Mouse (Mus musculus) kidney, postnatal 25 days (tissue): ENCODE data around the gene Gm20075.
A peak's percentile ranks its signal among the peaks of the same experiment; 100 is the strongest.
"Not testable (repeated sequence)": the region's sequence is repeated elsewhere in the genome, so short reads cannot be mapped to it uniquely, and the experiment has no call there.

Experiments
- DNase-seq, 2 experiments: peaks; one replicate each; pipeline ENCODE4 v3.0.0; 2021; ENCODE audit warnings: mixed read lengths in 2 of 2

Gene Gm20075

DNA sequence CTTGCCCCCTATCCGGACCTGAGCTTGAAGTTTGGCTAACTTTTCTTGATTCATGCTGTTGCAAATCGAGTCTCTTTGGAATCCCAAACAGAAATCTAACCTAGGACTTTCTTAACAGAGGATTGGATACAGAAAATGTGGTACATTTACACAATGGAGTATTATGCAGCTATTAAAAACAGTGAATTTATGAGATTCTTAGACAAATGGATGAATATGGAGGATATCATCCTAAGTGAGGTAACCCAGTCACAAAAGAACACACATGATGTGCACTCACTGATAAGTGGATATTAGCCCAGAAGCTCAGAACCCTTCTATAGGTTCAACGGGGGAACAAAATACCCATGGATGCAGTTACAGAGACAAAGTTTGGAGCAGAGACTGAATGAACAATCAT, at the start of gene Gm20075:
Gm20075 (minus strand) TSS at position 101 of the 400 bp plus-strand sequence.
- DNase-seq = not testable (repeated sequence)

GRCm38 (mm10) chr13:96129081-96129480, 47.9 kb upstream of the Gm20075 start:
- no peak for DNase-seq

- DNase-seq = no peak
These were observed 45.5 kb upstream of the Gm20075 start for GRCm38 (mm10) chr13:96126669-96127068.

- no peak for DNase-seq
These were observed 43.8 kb upstream of the Gm20075 start for GRCm38 (mm10) chr13:96125011-96125410.

- DNase-seq = no peak
These were observed 31.5 kb upstream of the Gm20075 start for GRCm38 (mm10) chr13:96112711-96113110.

DNA sequence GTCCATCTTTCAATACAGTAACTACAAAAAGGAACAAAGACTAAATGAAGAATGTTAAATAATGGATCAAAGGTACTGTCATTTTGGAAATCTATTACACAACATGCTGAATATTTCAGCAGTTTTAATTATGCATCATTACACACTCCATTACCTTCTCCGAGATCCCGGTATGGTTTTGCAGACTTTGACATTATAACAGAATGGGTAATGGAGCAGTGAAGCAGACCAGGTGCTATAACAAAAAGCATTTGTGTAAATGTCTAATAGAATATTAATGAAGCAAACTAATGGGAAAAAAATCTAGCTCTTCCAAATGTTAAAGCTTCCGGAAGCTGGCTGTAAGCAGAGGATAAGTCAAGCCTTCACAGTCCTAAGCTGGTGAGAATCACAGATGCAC, 29.6 kb upstream of the Gm20075 start:
- no peak for DNase-seq

DNA sequence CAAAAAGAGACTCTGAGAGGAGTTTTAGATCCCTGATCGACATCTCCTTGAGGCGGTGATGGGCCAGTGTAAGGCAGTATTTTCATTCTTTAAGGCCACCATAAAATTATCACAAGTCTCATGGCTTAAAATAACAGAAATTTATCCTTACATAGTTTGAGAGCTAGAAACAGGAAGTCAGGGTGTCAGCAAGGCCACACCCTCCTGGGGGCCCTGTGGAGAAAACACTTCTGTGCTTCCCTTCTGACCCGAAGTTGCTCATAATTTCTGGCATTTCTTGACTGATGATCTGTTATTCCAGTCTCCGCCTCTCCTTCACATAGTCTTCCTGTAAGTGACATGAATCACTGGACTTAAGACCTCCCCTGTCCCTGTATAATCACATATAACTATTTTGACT, 25.2 kb upstream of the Gm20075 start:
- DNase-seq = no peak

GRCm38 (mm10) chr13:96090929-96091328, 9.8 kb upstream of the Gm20075 start:
- no peak for DNase-seq

- no peak for DNase-seq
These were observed 4.6 kb upstream of the Gm20075 start for GRCm38 (mm10) chr13:96085581-96086302.

DNA sequence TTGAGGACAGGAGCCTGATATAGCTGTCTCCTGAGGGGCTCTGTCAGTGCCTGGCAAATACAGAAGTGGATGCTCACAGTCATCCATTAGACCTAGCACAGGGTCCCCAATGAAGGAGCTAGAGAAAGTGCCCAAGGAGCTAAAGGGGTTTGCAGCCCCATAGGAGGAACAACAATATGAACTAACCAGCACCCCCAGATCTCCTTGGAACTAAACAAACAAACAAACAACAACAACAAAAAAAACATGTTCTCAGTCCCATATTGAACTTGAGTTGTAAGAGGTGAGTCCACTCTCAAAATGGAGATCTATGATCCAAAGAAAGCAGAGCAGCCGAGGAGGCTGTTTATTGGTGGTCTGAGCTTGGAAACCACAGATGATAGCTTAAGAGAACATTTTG, 578 bp upstream of the Gm20075 start, which contains the start of gene Gm17190:
Gm17190 (plus strand) TSS at position 301 of the 400 bp plus-strand sequence.
- not testable (repeated sequence) for DNase-seq

DNA sequence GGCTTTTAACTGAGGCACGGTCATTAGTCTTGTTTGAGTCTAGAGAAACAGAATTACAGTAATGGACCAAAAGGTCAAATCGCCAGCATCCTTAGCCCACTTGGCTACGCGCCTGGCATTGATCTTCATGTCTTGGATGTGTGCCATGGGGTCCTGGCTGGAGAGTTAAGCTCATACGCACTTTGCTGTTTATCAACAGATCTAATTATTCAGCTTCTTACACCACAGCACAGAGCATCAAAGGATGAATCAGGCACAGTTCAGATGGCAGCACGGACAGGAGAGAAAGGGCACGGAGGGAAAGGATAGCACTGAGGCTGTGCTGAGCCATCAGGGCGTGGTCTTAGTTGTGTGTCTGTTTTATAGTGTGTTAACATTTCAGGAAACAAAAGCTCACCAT, 7.6 kb downstream of the Gm20075 start:
- DNase-seq = no peak

DNA sequence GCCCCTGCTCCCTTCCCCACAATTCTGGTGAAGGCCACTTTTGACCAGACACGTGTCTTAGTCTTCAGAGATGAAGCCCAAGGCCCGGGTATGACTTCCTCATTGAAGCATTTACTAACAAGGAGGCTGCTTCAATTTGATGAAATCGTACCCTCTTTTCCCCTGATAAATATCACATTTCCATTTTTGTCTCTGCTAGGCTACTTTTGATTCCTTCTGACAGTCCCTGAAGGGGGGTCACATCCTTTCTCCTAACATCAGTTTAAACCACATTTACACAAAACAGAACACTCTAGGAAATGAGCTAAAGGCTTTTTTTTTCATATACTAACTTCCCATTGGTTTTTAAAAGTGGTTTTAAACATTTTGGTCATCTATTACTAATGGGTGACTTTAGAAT, 28.4 kb downstream of the Gm20075 start:
- no peak for DNase-seq

DNA sequence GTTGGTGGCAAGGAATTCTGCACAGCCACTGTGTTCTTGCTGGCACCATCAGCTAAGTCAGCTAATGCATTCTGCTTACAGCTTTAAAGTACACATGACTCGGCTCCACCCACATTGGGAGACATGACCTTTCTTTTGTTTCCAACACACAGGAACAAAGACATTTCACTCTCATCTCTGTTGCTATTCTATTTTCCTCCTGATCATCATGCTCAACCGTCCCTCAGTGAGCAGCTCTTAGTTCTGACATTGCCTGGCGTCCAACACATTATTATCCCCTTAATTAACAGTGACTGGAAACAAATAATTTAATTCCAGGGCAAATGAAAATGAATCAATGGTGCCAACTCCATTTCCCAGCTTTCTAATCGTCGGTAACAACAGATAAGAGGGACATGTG, 35.8 kb downstream of the Gm20075 start:
- no peak for DNase-seq

DNA sequence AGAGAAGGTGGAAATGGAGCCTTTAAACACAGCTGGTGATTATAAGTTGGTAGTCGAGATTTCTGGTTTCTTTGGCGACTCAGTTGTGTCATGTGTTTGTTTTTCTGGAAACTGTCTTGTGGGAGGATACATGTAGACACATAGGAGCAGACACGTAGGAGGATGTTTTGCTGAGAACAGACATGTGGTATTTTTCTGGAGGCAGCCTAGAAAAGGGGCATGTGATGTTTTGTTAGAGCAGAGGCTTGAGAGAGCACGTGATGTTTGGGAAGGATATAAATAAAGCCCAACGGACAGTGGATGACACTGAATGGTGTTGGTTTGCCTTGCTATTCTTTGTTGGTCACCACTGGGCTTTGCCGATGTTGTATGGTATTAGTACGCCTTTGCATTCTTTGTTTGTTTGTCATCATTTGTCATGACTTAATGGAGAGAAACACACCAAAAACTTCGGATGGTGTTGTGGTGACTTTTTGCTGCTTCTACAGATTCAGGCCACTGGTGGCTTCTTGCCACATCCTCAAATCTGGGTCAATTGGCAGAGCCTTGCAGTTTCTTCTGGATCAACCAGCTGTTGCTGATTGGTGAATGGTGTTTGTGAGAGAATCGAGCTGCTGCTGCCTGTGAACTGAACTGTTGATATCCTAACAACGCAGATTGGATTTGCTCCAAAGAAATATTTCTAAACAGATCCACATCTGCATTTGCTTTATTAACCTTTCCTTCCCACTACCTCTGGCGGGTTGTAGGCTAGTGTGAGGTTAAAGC, 40.7 kb downstream of the Gm20075 start:
- no peak for DNase-seq

DNA sequence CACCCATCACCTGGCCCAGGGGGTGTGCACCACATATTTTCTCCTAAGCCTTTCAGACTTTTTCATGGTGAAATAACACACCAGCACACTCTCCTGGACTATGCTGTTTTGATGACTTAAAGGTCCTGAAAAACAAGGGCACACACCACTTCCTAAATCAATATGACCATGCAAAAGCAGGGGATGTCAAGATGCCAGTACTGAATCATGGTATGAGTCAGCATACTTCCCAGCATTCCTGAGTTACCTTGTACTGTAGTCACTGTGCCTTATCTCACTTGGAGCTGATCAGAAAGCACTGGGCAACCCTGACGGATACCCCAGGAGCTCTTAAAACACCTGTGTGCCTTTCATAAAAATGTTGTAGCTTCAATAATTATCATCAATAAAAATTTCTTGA, 41.6 kb downstream of the Gm20075 start:
- no peak for DNase-seq

DNA sequence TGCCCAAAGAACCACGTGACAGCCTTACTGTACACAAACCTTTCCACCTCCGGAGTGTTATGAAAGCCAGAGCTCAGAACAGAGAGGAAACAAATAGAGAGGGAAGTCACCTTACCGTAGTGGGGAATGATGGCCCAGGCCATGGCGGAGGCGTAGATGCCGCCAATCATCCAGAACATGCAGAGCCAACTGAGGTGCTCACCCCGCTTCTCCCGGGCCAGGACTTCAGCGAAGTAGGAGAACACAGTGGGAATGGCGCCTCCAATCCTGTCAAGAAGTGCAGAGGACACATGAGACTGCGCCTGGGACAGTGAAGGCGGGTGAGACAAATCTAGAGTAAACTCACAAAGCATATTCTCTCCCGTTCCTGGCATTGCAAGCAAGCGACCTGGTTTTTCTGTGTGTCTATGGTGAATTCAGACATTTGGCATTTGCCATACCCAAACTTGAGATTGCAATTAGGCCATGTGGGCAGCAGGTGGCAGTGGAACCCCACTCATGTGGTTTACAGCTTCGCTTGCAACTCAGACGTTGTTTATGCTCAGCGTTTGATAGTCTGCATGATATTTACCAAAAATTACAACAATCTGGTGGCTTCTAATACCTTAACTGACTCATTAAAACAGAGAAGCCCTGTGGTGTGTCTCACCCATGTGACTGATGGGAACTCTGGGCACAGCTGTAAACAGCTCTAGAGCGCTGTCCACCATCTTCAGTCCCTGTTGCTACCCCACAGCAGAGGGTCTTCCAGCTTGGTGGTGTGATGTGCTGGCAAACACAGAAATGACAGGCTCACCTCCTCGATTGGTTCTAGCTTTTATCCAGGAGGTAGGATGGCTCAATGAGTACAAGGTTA, 50.6 kb downstream of the Gm20075 start:
- peak; percentile 40 to 45 for DNase-seq
